Mouse (Mus musculus) embryo, embryonic 10.5 days (tissue): ENCODE measurements around the gene Kdm2b.

Experiments used
- DNase-seq: peaks from one replicate; pipeline ENCODE4 v3.0.0-alpha.2; 2015; ENCODE audit warnings: low spot score

Kdm2b gene

DNA sequence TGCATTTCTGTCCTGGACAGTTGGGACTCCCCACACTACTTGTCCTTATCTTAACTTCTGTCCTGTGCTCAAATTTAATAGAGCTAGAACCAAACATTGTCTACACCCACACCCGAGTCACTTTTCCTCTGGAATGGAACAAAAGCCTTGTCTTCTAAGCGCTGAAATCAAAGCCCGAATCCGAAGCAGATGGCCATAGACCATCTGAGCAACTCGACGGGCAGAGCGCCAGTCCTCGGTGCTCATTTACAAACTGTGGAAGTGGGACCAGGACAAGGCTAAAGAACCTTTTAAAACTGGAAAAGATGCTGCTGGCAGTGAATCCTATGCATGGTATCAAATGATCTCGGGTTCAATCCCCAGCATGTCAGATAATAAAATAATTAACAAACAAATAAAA lies 17.5 kb downstream of the Kdm2b start:
- no peak for DNase-seq

DNA sequence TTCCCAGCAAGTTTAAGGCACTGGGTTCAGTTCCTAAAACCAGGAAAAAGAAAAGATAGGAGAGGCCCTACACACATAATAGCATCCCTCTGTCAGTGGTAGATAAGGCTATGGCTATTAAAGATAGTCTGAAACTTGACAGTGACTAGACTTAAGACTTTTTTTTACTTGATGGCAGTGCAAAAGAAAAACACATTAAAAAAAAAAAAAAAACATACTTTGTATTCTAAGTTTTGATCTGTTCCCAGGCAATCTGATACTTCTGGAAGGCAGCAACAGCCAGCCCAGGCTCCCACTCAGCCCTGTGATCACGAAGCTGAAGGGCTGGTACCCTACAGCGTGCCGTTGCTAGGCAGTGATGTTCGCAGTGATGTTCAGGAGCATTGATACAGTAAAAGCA lies 18.2 kb downstream of the Kdm2b start:
- no peak for DNase-seq

DNA sequence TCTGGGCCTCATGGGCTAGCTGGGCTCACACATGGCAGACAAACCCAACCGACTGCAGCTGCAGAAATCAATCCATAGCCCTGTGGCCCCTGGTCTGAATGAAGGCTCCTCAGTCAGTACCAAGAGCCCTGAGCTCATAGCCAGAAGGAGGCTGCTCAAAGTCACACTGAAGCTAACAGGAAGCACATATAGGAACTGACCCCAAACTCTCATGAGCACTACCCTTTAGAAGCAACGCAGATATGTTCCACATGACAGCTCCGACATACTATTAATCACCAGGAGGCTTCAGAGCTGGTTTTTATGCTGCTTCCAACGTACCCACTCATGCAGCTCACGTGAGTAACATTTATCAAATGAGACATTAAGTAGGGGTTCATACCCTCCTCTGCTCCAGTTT lies 19.6 kb downstream of the Kdm2b start:
- DNase-seq, result no peak

DNA sequence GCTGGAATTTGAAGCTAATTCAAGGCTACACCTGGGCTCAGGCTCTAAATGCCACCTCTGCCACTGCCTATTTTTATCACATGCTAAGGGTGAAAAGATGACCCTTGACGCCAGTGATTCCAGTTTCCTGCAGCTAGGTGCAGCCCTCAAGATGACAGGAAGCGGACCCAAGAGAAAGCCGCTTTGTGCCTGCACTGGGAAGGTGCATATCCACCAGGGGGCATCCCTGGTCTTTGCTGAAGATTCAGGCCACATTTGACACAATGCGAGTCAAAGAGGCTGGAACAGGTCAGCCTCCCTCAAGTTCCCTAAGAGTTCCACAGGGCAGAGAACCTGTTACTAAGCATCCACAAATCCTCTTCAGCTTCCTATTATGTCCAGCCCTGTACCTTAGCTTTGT lies 21.3 kb downstream of the Kdm2b start:
- DNase-seq, result peak; percentile 86

DNA sequence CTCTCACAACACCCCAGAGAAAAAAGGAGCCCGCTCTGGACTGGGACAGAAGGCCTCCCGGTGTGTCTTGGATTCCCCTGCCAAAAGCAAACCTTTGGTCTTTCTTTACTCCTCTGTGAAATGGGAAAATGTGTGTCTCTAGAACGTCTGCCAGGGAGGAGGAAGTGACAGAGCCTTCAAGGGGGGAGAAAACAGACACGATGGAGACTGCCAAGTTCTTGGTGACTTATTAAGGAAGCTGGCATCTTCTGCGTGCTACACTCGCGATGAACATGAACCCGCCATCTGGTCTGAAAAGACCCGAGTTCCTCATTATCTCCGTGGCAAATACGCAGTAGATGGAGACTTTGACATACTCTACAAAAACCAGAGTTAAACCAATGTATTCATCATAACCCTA lies 24.2 kb downstream of the Kdm2b start:
- no peak for DNase-seq

DNA sequence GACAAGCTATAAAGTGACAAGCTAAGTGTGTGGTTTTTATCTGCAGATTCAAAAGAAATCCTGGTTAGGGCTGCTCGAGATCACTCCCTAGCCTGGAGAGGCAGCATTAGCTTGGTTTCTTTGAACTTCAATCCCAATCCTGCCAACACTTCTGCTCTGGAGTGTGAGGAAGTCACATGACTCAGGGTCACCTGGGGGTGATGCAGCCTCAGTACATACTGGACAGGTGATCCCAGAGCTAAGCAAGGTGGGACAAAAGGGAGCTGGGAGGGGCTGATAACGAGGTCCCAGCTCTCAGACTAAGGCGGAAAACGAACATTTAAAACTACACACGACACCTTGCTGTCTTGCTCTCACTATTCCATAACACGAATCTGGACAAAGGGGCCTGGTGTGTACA lies 24.8 kb downstream of the Kdm2b start:
- DNase-seq, result no peak

DNA sequence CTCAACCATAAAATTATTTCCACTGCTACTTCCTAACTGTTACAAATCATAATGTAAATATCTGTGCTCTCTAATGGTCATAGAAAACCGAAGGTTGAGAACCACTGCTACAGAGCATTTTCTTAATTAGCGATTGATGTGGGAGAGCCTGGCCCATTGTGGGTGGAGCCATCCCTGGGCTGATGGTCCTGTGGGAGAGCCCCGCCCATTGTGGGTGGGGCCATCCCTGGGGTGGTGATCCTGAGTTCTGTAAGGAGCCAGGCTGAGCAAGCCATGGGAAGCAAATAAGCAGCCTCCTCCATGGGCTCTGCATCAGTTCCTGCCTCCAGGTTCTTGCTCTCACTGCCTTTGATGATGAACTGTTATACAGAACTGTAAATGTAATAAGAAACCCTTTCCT lies 27.7 kb downstream of the Kdm2b start:
- DNase-seq, result peak; percentile 24

DNA sequence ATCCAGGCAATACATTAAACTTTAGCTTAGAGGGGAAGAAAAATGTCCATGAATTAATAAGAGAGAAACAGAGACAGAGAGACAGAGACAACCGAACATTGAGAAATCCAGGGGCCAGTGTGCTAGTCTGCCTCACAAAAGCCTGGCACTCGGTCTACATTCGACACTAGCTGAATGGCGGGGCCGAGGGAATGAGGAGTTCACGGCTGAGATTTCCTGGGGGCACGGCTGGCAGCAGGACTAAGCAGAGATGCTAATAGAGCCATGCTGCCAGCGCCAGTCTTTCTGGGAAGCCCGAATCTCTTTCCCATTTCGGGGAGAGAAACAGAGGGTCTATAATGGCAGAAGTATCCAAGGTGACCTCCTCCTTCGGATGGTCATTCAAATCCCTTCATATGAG lies 30.2 kb downstream of the Kdm2b start:
- no peak for DNase-seq

DNA sequence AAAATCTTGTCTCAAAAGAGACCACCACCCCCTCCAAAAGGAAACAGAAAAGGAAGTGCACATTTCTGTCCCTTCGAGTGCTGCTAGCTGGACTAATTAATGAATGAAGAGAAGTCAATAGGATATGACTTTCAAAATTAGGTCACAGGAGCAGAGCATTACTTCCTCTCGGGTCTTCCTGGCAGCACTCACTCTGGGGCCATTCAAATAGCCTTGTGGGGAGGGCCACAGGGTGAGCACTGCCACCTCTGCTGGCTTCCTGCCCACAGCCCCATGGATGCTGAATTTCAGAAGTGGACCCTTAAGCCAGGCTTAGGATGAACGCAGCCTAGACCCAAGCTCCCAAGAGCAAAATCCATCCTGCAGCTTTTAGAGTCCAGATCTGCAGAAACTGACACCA lies 33.6 kb downstream of the Kdm2b start:
- no peak for DNase-seq

DNA sequence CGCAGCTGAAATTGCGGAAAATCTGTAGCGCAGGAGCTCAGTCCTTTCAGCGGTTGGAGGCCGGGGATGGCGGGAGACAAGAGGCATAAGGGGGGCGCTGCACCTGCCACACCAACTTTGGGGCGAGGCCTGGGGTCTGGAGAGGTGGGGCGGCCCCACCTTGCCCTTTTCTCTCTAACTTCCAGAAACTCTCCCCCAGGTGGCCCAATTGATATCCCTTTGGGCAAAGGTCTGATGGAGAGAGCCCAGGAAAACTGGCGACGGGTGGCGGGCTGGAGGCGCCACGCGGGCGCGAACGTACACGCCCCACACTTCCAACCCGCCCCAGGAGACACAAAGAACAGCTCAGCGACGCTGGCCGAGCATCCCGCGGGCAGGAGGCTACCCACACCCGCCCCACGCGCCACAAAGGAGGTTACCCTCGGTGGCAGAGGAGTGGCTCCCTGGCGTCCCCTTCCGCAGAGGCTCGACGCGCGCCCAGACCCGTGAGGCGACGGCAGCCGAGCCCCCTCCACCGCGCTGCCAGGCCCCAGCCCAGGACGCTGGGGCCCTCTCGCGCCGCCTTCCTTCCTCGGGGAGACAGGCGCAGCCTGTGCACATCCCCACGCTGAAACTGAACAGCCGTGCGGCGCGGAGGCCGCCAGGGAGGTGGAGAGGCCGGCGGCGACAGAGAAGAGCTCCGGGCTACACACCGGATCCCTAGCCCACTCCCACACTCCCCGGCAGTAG lies 37.5 kb downstream of the Kdm2b start:
- peak; percentile 23 for DNase-seq

DNA sequence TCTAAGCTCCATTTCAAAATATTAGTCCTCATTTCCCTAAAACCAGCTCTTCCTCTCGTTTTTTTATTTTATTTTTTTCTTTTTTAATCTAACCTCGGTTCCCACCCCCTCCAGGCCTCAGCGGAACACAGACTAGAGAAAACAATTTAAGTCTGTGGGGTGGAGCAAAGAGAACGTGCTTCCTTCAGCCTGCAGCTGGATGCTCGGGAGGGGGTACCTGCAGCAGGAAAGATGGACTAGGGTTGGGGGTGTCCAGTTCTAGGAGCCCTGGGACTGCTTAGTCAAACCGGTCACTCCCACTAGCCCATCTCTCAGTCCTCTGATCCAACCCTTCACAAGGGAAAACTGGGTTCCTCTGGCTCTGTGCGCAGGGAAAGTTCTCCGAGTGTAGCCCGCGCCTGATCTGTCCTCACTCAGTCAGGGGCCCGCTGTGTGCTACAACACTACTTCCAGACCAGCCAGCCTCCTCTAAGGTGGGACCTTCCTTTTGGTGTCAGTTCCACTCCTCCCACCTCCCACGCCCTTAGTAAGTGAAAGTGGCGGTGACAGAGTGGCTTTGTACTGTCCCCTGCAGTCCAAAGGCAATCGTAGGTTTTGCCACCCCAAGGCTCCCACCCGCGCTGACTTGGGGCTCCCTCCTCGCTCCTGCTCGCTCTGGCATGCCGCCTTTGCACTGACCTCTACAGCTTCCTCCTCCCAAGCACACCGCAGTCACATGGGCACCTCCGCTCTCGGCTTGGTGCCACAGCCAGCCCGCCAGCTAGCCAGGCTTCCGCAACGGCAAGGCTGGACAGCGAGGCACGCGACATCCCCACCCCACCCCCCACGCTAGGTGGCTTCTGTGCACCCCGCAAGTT lies 38.3 kb downstream of the Kdm2b start:
- DNase-seq, result peak; percentile 43

DNA sequence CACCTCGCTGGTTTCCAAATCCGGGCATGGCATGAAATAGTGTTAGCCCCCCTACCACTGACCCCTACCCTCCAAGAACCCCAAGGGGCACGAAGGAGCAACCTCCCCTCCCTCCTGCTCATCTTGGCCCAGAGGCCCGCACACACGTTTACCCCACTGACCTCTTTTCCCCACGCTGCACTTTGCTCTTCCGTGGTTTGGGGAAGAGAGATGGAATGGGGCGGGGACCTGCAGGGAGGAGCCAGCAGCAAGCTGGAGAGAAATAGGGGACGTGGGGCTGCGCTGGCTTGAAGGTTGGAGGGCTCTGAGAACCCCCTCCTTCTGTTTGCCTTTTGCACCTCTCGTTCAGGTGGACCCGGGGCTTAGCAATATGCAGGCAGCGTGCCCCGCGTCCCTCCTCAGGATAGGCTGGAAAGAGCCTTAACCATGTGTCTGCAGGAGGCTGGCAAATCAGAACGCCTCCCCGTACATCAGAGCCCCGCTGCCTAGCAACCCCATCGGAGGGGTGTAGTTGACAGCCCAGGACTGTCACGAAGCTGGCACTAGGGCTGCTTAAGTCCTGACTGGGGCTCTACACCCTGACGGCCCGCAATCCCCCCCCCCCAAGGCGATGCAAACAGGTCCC lies 39.2 kb downstream of the Kdm2b start:
- DNase-seq, result peak; percentile 79

DNA sequence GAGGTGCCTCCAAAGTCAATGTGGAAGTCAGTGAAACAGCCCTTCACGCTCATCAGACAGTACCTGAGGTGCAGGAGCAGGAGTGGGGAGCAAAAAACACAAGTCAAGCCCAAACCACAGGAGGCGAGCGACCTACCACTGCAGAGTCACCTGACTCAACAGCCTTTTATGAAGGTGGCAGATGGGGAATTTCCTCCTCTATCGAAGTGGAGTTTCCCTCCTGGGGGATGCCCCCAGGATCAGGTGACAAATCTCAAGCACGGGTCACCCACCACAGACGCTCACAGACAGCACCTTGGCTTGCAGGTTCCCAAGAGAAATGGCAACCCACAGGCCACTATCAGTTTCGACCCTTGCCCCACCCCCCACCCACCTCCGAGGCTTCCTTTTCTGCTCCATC lies 40.5 kb downstream of the Kdm2b start:
- no peak for DNase-seq

DNA sequence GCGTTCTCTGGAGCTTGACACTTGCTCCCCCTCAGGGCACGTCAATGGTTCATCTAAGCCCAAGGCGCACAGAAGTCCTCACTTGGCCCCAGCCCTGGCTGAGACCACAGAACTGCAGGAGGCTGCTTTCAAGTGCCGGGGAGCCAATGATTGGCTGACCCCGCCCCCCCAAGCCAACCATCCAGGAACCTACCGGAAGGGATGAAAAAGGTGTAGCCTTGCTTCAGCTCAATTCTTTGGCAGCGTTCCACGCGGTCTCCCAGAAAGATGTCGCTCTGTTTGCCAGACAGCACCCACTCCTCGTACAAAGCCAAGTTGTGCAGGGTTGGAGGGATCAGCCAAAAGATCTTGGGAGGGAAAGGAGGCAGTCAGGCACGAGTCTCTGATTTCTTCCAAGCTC lies 42.1 kb downstream of the Kdm2b start:
- no peak for DNase-seq

DNA sequence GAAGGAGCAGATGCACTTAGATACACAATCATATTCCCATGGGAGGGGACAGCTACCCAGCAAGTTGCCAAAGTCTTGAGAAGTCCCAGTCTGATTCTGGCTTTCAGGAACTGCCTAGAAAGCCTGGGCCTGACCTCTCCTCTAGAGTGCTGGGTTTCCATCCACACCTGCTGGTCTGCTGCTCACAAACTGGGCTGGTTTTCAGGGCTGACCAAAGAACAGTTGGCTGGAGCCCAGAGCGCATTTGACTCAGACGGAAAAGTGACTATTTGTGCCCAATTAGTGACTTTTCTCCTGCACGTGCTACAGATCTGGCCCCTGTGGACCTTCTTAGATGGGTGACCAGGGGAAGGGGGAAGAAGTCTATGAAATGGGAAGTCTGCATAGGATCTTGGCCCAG lies 50.9 kb downstream of the Kdm2b start:
- no peak for DNase-seq

DNA sequence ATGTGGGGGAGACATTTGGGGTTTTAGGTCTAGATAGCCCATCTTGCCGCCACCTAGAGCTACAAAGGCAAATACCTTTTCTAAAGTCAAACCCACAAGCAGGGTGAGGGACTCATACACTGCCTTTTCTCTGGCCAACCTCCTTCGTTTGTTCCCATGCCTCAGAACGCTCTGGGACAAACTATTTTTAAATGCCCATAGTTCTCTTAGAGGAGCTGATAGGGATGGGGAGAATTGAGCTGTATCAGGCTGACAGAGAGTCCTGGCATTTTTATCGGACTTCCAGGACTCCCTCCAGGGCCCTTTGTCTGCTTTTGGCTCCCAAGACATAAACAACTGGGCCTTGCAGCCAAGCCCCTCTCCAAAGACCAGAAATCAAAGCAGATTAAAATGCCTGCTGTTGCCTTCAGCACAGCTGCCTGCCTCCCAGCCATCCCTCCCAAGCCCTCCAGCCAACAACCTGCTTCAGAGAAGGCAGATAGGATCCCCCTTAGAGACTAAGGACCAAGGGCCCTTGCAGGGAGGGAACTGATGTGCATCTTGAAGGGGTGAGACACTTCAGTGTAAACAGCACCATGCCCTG lies 51.6 kb downstream of the Kdm2b start:
- DNase-seq, result no peak

DNA sequence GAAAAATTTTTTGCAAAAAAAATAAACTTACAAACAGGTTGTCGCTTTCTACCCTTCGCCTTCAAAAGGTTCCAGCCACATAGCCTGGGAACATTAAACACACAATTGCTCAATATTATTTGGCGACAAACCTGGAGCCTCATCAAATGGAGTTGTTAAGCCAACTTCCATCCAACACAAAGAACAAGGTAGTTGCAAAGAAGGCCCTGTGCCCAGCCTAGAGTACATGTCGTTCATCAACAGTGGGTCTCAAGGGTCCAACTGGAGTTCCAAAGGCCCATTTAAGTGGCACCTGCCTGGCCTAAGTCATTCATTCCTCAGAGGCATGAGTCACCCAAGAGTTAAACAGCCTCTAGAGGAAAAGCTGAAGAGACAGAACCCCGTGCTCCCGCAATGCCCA lies 52.6 kb downstream of the Kdm2b start:
- no peak for DNase-seq

DNA sequence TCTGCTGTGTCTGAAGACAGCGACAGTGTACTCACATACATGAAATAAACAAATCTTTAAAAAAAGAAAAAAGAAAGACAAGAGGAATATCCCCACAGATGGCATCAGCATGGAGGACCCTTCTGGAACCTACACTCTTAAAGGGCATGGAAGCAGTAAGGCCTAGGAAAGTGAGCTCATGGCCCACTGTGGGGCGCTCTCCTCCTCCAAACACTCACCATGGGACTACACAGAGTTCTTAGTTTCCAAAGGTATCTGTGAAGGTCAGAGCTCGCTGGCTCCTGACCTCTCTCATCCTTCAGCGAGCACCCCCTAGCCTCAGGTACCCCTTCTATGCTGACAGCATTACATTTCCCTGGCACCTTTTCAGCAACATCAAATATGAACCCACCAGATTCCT lies 53.8 kb downstream of the Kdm2b start:
- DNase-seq, result no peak

DNA sequence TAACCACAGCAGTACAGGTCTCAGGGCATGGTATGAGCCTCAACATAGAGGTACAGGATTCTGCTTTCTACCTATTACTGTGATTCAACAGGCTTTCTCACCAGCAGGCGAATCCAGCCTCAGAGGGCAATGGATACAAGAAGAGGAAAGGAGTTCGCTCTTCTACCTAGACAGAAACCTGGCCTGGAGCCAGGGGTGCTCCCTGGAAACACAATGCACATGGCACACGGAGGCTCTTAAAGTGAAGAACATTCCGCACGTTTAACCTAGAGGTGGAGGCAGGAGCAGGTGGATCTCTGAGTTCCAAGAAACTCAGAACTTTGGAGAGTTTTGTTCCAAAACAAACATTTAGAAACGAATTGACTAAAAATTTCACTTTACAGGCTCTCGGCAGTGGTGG lies 58.6 kb downstream of the Kdm2b start:
- DNase-seq, result no peak

DNA sequence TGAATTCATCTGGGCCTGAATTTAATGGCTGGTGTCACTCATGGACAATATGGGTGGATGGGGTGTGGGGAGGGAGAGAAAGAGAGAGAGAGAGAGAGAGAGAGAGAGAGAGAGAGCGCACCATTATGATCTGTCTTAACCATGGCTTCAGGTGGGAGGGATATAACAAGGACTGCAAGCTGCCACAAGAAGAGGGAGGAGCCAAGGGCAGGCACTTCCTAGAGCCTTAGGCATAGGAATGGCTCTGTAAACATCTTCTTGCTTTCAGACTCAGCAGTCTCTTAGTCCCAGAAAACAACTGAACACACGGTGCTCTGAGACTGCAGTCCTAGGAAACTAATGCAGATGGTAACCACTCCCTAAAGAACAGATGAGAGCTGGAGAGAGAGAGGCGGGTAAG lies 61.3 kb downstream of the Kdm2b start:
- DNase-seq, result no peak

DNA sequence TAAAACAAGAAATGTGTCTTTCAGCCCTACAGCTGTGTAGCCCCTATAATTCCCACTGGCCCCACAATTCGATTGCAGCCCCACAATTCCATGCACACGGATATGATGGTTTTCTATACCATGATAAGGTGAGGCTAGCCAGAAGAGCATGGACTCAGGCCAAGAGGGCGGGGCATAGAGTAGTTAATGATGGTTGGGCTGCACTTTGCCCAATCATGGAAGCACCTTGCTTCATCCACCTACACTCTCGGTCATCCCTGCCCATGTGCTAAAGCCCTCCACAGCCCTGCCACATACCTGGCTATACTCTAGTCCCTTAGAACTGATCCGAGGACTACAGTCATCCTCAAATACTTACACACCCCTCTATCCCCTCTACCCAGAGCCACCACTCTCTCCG lies 61.9 kb downstream of the Kdm2b start:
- DNase-seq, result no peak

DNA sequence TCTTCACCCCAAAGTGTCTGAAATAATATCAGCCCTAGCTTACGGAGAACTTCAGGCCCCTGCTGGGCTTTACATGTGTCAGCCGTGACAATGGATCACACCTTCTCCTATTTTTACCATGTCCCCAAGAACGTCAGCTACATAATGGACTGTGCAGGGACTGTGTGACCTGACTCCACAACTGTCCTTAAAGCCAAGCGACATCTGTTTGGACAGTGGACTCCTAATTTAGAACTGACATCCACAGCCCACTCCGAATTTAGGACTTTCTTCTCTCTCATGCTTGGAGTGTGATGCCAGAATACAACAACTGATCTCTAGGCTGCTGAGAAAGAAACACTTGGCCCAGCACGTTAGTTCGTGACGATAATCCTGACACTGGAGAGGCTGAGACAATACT lies 62.5 kb downstream of the Kdm2b start:
- DNase-seq, result no peak

DNA sequence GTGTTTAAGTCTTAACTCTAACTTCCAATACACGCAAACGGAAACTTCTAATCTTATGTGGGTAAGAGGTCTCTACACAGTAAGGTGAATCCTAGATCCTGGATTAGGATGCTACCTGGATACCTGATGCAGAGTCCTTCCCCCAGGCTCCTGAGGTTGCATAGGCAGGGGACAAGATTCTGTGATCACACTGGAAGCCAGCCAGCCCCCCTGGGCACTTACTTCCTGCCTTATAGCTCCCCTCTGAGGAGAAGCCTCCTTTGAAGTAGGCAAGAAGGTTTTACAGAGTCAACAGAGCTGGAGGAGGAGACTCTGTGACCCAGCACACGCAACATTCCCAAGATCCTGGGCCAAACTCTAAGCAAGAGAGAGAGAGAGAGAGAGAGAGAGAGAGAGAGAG lies 63.3 kb downstream of the Kdm2b start:
- no peak for DNase-seq
